Mouse (Mus musculus) kidney, postnatal 36 days (tissue): ENCODE data around the gene Nup98.
A peak's percentile ranks its signal among the peaks of the same experiment; 100 is the strongest.

Experiments
- DNase-seq, 2 experiments: peaks; one replicate each; pipeline ENCODE4 v3.0.0; 2021 to 2022; ENCODE audit warnings: mixed read lengths in 2 of 2

Gene Nup98

DNA sequence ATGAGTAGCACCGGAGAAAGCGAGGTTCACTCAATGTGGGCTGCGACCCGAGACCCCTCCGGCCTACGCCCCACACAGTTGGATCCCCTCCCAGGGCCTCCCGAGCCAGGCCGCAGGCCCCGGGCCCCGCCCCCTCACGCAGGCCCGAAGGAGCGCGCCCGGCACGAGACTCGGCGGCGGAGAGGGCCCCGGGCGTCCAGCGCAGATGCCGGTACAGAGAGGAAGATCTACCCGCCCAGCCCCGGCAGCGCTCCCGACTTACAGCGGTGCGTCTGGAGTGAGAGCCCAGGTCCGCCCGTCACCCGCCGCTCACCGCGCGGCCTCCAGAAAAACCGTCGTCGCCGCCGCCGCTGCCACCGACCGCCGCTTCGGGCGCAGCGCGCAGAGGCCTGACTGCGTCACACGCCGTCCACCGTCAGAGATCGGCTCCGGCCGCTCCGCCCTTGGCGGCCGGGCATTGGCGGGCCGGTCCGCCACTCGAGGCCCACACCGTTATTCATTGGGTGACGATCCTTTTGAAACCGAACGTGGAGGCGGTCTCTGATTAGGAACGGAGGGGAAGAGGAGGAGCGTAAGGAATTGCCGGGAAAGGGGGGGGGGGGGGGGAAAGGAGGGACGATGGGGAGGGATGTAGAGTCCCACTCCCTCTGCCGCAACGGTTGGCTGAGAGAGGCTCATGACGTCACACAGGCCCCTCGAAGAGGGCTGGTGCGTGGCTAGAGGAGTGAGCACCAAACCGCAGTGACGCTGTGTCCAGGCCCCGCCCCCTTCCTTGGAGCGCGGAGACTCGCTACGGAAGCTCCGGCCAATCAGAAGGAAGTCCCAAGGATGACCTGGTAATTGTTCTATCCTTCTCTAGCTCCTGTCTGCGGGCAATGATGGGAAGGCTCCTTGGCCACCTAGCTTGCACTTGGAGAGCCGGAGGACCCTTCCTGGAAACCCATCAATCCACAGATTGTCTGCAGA lies at the start of gene Nup98, which contains the start of gene Pgap2:
Nup98 (minus strand) TSS at position 421 of the 966 bp plus-strand sequence.
Pgap2 (plus strand) TSS at position 453 of the 966 bp plus-strand sequence.
- peak; percentile 100 for DNase-seq

DNA sequence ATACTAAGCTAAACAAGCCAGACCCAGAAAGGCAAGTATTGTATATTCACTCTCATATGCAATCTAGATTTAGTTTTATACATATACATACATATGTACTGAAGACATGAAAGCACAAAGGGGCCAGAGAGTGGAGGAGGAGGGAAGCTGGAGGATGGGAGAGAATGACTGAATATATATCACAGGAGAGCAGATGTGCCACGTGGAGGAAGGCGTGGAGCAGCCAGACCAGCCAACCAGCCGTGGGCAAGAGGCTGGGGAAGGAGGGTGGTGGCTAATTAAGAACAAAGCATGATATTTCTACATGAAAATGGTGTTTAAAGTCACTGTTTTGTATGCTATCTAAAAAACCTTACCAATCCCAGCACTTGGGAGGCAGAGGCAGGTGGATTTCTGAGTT lies 48.8 kb upstream of the Nup98 start:
- DNase-seq: no peak

DNA sequence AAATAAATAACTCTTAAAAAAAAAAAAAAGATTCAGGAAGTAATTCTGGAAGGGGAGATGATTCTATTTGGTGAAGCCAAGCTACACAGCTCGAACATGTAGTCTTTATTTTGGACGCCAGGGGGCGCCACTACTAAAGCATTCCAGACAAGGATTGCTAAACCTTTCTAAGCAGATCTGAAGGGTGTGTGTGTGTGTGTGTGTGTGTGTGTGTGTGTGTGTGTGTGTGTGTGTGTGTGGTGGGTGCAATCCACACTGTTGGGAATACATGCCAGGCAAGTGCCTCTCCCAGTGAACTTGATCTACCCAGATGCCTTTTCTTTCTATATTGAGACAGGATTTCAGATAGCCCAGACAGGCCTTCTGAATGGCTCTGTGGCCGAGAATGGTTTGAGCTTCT lies 48.2 kb upstream of the Nup98 start:
- DNase-seq: peak; percentile 75 to 92

DNA sequence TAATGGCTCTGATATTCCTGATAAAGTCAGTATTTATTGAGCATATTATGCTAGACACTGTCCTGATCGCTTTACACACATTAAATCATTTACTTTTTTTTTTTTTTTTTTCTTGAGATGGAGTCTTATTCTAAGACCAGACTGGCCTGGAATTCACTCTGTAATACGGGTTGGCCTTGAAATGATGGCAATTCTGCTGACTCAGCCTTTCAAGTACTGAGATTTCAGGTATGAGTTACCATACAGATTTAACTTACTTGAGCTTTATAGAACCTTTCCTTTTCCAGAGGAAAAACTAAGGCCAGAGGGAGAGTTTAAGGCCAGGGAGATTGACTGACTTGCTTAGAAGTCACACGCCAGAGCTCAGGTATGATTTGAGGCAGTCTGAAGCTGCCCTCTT lies 46.7 kb upstream of the Nup98 start:
- no peak for DNase-seq

DNA sequence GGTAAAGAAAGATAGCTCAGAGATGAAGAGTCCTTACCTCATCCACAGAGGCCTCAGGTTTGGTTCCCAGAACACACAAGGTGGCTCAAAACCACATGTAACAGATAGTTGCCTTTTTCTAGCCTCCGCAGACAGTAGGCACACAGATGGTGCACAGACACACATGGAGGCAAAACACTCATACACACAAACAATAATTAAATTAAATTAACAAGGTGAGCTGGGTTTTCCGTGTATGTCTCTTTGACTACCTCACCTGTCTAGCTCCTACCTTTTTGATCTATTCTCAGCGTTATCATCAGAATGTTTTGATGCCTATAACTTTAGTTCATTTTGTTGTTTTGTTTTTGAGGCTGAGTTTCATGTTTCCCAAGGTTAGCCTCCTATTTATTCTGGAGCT lies 46.0 kb upstream of the Nup98 start, which contains the start of gene Rhog:
Rhog (minus strand) TSS at position 101 of the 400 bp plus-strand sequence.
- DNase-seq: no peak

DNA sequence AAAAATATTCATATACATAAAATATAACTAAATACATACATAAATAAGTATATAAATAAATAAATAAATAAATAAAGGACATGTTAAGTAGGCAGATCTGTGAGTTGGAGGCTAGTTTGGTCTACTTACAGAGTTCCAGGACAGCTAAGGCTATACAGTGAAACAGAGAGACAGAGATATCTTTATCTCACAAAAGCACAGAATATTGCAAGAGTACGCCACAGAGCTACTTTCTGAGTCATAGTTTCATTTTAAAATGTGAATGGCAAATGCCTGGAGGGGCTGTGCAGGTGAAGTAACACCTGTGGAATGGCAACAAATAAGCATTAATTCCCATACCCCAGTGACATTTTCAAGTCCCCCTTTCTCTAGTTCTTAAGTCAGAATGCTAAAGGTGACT lies 43.7 kb upstream of the Nup98 start:
- no peak for DNase-seq

DNA sequence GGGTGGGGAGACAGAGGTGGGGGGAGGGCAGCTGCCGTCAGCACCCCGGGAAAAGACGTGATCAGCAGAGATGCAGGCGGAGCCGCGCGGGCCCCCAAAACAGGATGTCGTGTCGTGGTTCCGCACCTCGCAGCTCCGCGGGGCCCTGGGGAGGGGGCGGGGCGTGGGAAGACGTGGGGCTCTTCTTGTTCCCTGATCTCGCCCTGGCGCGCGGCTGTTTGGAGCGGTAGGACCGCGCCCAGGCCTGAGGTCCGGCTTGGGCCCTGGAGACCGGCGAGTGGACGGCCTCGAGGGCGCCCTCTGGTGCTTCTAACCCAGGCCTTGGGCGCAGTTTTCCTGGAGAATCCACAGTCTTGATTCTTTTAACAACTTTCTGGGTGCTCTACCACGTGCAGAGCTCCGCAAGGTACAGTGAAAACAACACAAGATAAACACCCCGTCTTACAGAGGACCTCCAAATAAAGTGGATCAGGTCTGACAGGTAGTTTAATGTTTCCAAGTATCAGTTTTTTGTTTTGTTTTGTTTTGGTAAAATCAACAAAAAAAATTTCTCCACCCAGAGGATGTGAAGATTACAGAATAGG lies 40.7 kb upstream of the Nup98 start:
- peak; percentile 94 to 97 for DNase-seq

DNA sequence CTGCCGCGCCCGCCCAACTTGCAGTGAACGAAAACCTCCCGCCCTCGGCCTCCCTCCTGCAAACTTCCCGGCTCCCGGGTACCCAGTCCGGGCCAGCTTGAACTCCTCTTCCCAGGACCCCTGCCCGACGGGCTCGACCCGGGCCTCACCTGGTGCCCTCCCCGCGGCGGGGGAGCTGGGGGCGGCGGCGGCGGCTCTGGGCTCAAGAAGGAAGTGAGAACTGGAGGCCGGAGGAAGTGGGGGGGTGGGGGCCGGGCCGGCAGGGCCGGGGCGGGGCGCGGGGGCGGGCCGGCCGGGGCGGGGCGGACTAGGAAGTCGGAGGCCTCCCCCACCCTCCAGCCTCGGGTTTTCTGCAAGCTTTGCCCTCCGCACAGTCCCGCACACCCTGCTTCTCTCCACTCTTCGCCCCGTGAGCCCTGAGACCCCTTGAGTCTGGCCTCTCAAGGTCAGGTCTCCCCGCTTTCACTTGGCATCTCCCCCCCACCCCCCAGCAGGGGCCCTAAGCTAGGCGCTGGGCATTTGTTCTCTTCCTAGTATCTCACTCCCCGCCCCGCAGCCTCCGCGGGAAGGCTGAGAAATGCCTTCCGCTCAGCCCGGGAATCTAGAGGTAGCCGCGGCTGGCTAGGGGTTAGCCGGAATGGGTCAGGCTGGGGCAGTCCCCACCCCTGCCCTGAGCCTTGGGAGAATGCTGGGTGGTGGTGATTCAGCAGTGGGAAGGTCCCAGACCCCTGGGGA lies 40.1 kb upstream of the Nup98 start:
- peak; percentile 73 to 87 for DNase-seq

DNA sequence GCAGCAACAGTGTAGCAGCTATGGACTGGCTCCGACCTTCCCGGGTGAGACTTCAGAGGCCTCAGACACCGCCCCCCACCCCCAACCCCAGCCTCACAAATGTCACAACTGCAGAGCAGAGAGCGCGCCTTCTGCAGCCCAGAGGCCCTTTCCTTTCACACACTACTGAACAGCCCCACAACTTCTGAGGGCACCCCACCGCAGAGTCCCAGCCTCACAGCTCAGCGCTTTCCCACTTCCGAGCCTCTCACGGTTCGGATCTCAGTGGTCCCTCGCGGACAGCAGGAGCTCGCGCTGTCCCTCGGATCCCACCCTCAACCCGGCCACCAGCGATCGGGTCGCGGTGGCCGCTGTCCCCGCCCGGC lies 39.5 kb upstream of the Nup98 start:
- no peak for DNase-seq

DNA sequence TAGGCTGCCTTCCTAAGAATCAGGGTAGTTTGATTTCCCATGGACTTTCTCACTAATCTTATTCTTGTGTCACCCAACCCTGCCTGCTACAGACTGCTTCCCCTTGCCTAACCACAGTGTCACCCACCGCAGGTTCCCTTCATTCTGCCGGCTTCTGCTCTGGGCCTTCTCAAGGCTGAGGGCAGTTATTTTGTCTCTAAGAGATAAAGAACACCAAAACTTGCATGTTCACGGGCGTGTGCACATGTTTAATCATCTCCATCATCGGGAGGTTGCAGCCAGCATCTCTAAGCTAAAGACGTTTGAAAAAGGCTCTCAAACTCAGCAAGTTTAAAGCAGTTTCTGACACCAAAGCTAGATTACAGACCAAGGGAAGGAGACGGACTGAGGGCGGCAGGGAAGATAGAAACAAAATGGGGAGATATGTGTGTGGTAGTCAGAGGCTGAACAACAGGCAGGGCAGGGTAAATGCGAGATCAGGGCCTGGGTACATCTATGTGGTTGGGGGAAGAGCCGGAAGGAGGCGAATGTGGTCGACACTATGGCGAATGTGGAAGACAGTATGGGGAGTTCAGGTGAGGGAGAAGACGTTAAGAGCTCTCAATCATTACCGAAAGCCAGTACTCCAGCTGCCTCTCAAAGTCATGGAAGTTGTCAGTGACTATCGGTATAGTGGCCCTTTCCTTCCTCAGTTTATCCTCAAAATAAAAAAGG lies 38.9 kb upstream of the Nup98 start:
- DNase-seq: no peak

DNA sequence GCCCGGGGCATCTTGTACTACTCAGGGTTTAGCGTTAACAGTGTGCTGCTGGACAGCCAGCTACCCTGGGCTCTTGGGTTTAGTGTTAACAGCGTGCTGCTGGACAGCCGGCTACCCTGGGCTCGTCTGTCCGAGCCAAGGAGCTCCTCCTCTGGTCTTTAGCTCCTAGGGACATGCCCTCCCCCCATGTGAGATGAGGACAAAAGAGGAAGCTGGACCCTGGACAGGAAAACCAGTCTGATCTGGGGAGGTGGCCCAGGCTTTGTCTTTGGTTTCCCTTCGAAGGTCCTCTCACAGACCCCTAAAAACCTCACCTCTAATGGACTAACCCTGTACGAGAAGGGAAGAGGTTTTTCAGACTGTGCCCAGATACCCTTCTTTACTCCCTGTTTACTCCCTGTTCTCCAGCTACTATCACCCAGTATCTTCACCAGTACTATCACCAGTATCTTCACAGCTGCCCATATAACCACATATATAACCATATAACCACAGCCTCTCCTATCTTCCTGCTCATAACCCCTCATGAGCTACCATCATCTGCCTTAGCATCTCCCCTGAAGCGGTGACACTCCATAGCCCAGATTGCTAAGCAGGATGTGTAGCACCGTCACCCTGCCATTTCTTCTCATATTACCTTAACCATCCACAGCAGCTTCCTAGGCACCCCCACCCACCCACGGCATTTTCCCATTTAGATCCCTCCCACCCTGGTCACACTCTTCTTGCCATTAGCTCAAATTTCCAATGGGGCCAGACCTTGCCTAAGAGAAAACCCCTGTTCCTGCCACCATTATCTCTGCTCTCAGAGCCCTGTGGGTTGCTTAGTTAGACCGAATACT lies 37.2 kb upstream of the Nup98 start:
- DNase-seq: peak; percentile 29 to 36

DNA sequence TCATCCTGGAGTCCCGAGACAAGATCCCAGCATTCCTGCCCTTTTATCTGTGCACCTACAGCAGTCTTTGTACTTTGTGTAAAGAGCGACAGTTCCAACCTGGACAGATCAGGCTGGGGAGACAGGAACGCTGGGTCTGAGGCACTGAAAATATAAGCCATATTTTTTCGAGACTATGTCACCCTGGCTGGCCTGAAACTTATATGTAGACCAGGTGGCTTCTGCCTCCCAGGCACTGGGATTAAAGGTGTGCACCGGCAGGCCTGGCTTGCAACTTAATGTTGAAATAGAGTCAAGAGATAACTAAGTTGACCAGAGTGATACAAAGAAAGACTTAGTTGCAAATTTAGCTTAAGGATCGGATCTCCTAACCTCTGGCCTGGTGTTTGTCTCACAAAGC lies 36.3 kb upstream of the Nup98 start:
- DNase-seq: no peak

DNA sequence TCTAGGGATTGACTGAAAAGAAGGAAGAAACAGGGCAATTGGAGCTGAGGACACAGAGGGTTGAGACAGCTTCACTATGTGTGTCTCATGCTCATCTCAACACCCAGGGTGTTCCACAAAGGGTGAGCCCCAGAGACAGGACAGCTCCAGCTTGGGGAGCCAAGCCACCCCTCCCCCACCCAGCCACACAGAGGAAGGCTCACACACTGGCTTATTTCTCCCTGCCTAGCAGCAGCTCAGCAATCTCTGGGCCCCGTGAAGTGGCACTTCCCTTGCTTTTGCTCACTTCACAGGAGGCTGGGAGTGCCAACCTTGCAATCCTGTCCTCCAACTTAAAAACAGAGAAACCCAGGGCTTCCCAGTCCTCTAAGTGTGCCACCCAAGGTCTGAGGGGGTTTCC lies 35.8 kb upstream of the Nup98 start:
- peak in 1 of 2 experiments; percentile 59 for DNase-seq

DNA sequence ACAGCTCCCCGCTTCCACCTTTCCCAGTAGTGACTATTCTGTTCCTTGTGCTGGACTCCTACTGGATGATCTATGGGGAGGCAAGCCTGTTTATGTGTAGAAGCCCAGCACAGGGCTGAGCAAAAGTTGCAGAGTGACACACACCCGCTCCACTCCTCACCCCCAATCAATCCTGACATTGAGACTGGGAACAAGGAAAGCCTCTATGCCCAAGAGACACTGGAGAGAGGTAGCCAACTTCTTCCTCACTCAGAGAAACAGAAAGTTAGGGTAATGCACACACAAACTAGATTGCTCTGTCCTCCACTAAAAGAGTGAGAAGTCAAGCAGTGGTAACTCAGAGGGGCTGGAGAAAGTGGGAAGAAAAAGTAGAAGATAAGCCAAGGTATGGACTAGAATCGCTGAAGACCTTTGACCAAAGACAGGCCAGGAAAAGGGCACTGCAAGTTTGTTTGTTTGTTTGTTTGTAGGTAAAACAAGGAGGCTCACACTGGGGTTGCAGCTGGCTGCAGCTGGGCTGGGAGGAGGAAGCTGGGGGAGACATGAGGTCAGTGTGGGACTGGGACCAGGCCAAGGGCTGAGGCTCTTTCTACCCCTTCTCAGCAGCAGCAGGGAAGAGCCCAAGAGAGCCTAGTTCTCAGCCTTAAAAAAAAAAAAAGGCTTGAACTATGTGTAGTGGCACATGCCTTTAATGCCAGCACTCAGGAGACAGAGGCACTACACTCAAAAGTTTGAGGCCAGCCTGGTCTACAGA lies 35.0 kb upstream of the Nup98 start:
- peak; percentile 33 to 54 for DNase-seq

DNA sequence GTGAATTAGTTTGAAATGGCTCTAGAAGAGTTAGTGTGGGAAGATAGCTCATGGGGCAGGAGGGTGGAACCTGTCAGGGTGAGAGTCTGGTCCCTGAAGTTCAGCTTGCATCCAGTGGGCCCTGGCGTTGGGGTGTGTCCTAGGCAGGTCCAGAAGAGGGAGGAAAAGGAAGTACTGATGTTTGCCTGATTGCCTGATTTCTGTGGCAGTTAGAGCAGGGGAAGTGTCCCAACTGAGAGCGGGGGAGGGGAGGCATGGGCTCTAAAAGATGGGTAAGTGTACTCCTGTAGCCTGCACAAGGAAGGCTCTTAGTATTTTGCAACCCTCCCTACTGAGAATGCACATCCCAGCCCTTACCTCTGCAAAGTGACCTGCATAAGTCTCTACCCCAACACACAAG lies 33.9 kb upstream of the Nup98 start:
- DNase-seq: peak; percentile 45 to 59

DNA sequence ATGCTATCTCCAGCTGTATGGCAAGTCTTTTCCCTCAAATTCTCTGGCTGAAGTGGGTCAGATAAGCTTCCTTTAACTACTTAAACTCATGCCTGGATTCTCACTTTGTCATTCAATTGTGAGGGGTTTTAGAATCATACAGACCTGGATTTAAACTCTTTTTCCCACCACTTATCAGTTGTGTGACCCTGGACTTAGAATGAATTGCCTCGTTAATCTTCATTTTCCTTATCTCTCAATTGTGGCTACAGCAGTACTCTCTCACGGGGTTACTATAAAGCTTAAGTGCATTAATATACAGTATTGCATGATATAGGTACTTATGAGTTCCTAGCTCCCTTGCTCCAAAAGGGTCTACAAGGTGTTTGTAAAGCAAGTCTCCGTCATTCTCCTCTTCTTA lies 32.9 kb upstream of the Nup98 start:
- DNase-seq: no peak

DNA sequence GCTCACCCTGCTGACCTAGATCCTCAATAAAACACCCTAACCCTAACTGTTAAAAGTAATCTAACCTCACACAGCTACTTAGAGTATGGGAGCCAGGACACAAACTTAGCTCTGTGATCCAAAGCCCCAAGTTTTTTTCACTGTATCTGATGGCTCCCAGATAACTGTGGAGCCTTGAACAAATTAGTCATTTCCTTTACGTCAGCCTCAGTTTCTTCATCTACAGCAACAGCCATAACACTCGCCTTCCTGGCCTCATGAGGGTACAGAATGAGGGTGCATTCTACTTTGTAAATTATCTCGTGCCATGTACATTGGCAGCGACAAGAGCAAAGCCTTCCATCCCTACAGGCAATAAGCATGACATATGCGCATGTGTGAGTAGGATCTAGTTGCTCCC lies 32.4 kb upstream of the Nup98 start:
- DNase-seq: no peak

DNA sequence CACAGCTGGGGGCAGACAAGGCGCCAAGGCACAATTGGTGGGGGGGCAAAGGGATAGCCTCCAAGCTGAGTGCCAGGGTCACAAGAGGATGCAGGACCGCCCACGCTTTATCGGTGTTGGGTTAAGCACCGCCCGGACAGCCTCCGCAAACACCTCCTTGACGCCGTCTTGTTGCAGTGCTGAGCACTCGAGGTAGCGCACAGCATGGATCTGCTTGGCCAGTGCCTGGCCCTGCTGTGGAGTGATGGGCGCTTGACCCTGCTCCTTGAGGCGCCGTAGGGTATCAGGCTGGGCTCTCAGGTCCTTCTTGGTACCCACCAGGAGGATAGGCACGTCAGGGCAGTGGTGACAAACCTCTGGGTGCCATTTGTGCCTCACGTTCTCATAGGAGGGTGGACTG lies 29.6 kb upstream of the Nup98 start:
- DNase-seq: no peak

DNA sequence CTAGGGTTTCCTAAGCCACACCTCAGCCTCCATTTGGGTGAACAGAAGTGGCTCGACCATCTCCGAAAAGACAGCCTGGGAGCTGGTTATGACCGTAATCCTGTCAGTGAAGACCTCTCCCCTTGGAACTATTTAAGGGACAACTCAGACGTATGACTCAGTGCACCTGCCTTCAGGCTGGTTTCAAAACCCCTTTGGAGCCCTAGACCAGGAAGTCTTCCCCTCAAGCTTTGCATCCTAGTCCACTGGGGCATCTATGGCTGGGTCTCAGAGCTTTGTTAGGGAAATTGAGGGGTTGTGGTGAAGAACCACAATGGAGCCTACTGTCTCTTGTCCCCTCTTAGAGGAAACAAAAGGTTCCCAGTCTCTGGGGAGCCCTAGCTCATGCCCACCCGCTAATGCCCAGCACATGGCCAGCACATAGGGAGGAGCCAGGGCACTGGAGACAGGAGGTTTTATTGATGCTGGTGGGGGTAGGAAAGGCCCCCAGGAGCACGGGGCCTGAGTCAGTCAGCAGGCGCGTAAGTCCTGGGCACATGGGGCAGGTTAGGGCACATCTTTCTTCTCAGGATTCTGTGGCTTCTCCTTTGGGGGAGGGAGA lies 28.8 kb upstream of the Nup98 start:
- DNase-seq: no peak

DNA sequence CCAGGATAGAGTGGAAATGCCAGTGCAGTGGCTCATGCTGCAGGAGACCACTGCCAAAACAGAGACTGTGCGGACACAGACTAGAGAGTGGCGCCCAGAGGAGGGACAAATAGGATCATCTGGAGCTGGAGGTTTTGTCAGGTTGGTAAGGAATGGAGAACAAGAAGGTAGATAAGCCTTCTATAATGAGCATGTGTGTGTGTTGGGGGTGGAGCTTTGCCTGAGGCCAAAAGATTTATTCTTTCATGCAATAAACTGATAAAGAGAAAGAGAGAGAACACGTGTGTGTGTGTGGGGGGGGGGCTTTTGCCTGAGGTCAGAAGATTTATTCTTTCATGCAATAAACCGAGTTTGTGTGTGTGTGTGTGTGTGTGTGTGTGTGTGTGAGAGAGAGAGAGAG lies 23.1 kb upstream of the Nup98 start:
- DNase-seq: no peak

DNA sequence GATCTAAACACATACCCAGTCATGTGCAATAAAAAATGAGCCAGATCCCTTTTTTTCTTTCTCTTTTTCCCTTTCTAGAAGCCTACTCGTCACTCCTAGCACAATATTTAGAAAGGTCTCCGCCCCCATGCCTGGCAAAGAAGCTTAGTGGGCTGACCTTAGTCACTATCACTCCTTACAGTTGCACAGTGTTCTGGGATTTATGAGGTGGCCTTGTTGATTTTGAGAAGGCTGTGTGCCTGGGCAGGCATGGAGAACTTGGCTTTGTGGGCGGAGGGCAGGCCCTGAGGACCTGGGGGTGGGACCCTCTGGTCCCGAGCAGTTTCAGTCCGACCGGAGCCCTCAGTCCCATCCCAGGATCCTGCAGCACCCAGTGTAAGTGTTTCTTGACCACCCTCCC lies 19.8 kb upstream of the Nup98 start:
- DNase-seq: no peak
